Mouse (Mus musculus) neural tube, embryonic 14.5 days (tissue): ENCODE measurements around the gene Shroom1. TPM values are rescaled to one million over a fixed set of nuclear protein-coding genes. Genes with fewer than 3 reads are reported as not detected.
"Not testable (repeated sequence)": the region's sequence is repeated elsewhere in the genome, so short reads cannot be mapped to it uniquely, and the experiment has no call there.

Experiments used
- ATAC-seq: fragments of 200-750 bp; cut with Nextera tagmentation; 2 replicates; pipeline ENCODE4 v1.8.0; 2017; ENCODE audit warnings: low read depth, mild to moderate bottlenecking, moderate TSS enrichment, moderate library complexity
- H3K27ac ChIP-seq: fragments of 300-500 bp; sonication (generic); 2 replicates; pipeline ENCODE4 v1.5.1; 2014; ENCODE audit warnings: low read depth, mild to moderate bottlenecking, control low read depth, low read length, moderate library complexity, mixed read lengths
- H3K27me3 ChIP-seq: fragments of 300-500 bp; sonication (generic); 2 replicates; pipeline ENCODE4 v1.6.1; 2014; ENCODE audit warnings: low read length; ENCODE audit not compliant: control insufficient read depth, insufficient read depth
- H3K36me3 ChIP-seq: fragments of 300-500 bp; sonication (generic); 2 replicates; pipeline ENCODE4 v1.6.1; 2014; ENCODE audit warnings: low read length, mixed read lengths; ENCODE audit not compliant: control insufficient read depth, insufficient read depth
- H3K4me1 ChIP-seq: fragments of 300-500 bp; sonication (generic); 2 replicates; pipeline ENCODE4 v1.6.1; 2014; ENCODE audit warnings: low read length; ENCODE audit not compliant: control insufficient read depth, insufficient read depth
- H3K4me2 ChIP-seq: fragments of 300-500 bp; sonication (generic); 2 replicates; pipeline ENCODE4 v1.6.1; 2014; ENCODE audit warnings: mild to moderate bottlenecking, low read depth, low read length, control low read depth
- H3K4me3 ChIP-seq: fragments of 300-500 bp; sonication (generic); 2 replicates; pipeline ENCODE4 v1.5.1; 2014; ENCODE audit warnings: low read depth, low read length, control low read depth, mixed read lengths
- H3K9ac ChIP-seq: fragments of 300-500 bp; sonication (generic); replicated peaks from 2 replicates; pipeline ENCODE4 v1.6.1; 2014; ENCODE audit warnings: low read depth, mild to moderate bottlenecking, control low read depth, low read length, mixed read lengths
- H3K9me3 ChIP-seq: fragments of 300-500 bp; sonication (generic); 2 replicates; pipeline ENCODE4 v1.6.1; 2016; ENCODE audit warnings: low read length; ENCODE audit not compliant: control insufficient read depth
- WGBS: fragments of 180-500 bp; shearing (Covaris S2); extraction: QIAGEN DNeasy Blood & Tissue Kit; methylation state at CpG from one replicate; pipeline ENCODE4 v1.1.7; 2014; 5-methylcytosine and 5-hydroxymethylcytosine counted together
- polyA plus RNA-seq: library from polyadenylated mRNA; unstranded; fragments of >200 nt; fragmentation: Nextera tagmentation; extraction: Ambion mirVana; gene quantifications from 2 replicates; pipeline ENCODE4 v1.2.1, GENCODE M21; 2014

Gene Shroom1
- 1.8 and 2.9 TPM in 2 replicates for polyA plus RNA-seq

- H3K9ac ChIP-seq: peak within 1 kb of the TSS; percentile 37
- no peaks in the 10 kb centered on the region for H3K9me3 ChIP-seq
- H3K27ac ChIP-seq: no peak within 1 kb of the TSS
- 6% methylated on average over 42 of the region's 42 CpGs for WGBS
- H3K27me3 ChIP-seq: peaks cover 19% of the 10 kb centered on the region
- peak within 1 kb of the TSS; percentile 62 for H3K4me2 ChIP-seq
- H3K36me3 ChIP-seq: no peaks in the 10 kb centered on the region
- peaks cover 7% of the 10 kb centered on the region for H3K4me1 ChIP-seq
- peak; percentile 24; the same call in 1 of the 2 replicates for ATAC-seq
- H3K4me3 ChIP-seq: peak within 1 kb of the TSS; percentile 42
These were observed at the start of gene Shroom1, which contains the start of gene Gm10447 for GRCm38 (mm10) chr11:53456474-53457371. TSS of gene Shroom1 (plus strand) at chr11:53457205. TSS of gene Gm10447 (minus strand) at chr11:53457110.

GRCm38 (mm10) chr11:53411738-53412137 is 45.3 kb upstream of the Shroom1 start:
- H3K27me3 ChIP-seq: no peaks in the 10 kb centered on the region
- no peak for ATAC-seq
- peaks cover 84% of the 10 kb centered on the region for H3K36me3 ChIP-seq
- no peak overlapping the region for H3K9ac ChIP-seq
- no peaks in the 10 kb centered on the region for H3K4me1 ChIP-seq
- no peak overlapping the region for H3K4me3 ChIP-seq
- no peaks in the 10 kb centered on the region for H3K9me3 ChIP-seq
- no peak overlapping the region for H3K4me2 ChIP-seq
- H3K27ac ChIP-seq: no peak overlapping the region

DNA sequence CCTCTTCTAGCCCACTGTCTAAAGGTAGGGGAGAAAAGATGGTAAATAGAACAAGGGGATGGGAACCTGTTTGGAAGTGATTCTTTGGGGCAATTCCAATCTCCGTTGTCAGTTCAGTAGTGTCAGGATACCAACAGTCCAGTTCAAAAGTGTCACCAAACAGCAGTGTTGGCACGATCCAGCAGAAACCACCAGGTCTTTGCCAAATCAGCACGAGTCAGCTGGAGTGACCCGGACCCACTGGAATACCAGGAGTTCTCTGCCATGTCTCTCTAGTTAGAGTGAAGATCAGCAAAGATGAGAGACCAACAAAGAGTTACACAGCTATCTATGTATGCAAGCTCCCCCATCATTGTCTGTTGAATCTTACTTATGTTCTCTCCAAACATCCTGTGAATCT is 43.1 kb upstream of the Shroom1 start:
- Histone ChIP-seq H3K4me1 (no peaks in the 10 kb centered on the region), H3K9me3 (no peaks in the 10 kb centered on the region), H3K27me3 (no peaks in the 10 kb centered on the region), H3K27ac (no peak overlapping the region), H3K36me3 (peaks cover 83% of the 10 kb centered on the region), H3K4me3 (no peak overlapping the region), H3K4me2 (no peak overlapping the region), H3K9ac (no peak overlapping the region)
- 94% methylated on average over 4 of the region's 4 CpGs for WGBS
- ATAC-seq: no peak

DNA sequence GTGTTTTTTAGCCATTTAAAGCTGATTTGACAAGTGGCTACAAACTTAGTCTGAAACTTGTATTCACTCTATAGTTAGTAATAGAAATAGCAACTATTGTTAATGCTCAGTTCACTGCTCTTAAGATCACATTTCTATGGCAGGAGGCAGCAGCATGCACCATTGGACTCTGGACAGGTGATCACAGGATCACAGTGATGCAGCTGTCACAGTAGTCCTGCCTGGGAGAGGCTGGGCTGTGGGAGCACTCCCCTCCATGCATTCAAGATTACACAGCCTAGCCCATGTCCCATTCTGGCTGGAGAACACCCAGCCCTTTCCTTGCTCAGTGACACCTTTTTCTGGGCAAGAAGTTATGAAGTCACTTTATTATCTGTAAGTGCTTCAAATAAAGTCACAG is 39.0 kb upstream of the Shroom1 start:
- Histone ChIP-seq H3K4me1 (no peaks in the 10 kb centered on the region), H3K27ac (no peak overlapping the region), H3K36me3 (peaks cover 54% of the 10 kb centered on the region), H3K4me2 (no peak overlapping the region), H3K9ac (no peak overlapping the region), H3K4me3 (no peak overlapping the region), H3K9me3 (no peaks in the 10 kb centered on the region), H3K27me3 (no peaks in the 10 kb centered on the region)
- no peak for ATAC-seq

DNA sequence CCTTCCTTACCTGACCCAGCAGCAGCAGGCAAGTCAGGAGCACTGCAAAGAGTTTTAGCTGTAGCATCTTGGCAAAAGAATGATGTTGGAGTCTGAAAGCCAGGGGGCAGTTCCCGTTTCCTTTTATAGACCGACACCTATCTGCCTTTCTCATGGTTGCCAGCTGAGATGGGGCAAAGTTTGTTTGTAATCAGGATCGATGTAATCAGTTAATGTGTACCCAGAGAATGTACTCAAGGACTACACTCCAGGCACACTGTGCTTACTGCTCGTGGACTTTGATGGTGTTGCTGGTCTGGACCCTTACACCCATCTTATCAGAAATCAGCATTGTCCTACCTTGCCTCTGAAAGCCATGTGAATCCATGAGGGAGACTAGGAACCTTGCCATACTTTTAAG is 34.0 kb upstream of the Shroom1 start, which contains the start of gene Leap2:
Gene Leap2, minus strand, starts transcription at position 135 of the 400 bp plus-strand sequence.
- no peaks in the 10 kb centered on the region for H3K27me3 ChIP-seq
- WGBS: 92% methylated on average over 4 of the region's 4 CpGs
- H3K36me3 ChIP-seq: peaks cover 13% of the 10 kb centered on the region
- no peak for ATAC-seq
- no peak within 1 kb of the TSS for H3K27ac ChIP-seq
- no peak within 1 kb of the TSS for H3K4me2 ChIP-seq
- H3K9ac ChIP-seq: no peak within 1 kb of the TSS
- no peaks in the 10 kb centered on the region for H3K9me3 ChIP-seq
- no peak within 1 kb of the TSS for H3K4me3 ChIP-seq
- H3K4me1 ChIP-seq: no peaks in the 10 kb centered on the region

DNA sequence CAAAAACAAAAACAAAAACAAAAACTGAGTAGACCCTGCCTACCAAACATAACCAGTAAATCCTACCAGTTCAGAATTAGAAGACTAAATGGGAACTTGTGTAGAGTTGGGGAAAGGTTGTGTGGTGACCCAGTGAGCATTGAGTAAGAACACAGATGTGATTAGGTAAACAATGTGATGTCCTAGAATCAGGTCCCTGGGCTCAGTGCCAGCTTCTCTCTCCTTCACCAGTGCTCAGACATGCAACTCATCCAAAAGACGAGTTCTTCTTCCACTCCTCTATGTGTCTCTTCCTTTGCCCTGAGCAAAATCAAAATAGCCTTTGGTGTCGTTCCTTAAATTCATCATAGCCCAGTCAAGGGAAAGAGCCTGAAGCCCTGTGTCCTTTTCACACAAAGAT is 32.2 kb upstream of the Shroom1 start:
- 80% methylated on average over 2 of the region's 2 CpGs for WGBS
- no peak for ATAC-seq
- H3K27ac ChIP-seq: no peak overlapping the region
- H3K4me2 ChIP-seq: no peak overlapping the region
- H3K9me3 ChIP-seq: no peaks in the 10 kb centered on the region
- no peak overlapping the region for H3K4me3 ChIP-seq
- no peaks in the 10 kb centered on the region for H3K27me3 ChIP-seq
- peaks cover 5% of the 10 kb centered on the region; the same call in 1 of the 2 replicates for H3K4me1 ChIP-seq
- H3K9ac ChIP-seq: no peak overlapping the region
- peaks cover 15% of the 10 kb centered on the region; the same call in 1 of the 2 replicates for H3K36me3 ChIP-seq

GRCm38 (mm10) chr11:53425251-53425650 is 31.8 kb upstream of the Shroom1 start:
- no peak overlapping the region for H3K4me2 ChIP-seq
- H3K27me3 ChIP-seq: no peaks in the 10 kb centered on the region
- WGBS: 71% methylated on average over 3 of the region's 3 CpGs
- no peak for ATAC-seq
- peaks cover 10% of the 10 kb centered on the region; the same call in 1 of the 2 replicates for H3K36me3 ChIP-seq
- H3K9me3 ChIP-seq: no peaks in the 10 kb centered on the region
- no peak overlapping the region for H3K4me3 ChIP-seq
- no peak overlapping the region for H3K27ac ChIP-seq
- H3K4me1 ChIP-seq: peaks cover 6% of the 10 kb centered on the region; the same call in 1 of the 2 replicates
- H3K9ac ChIP-seq: no peak overlapping the region

DNA sequence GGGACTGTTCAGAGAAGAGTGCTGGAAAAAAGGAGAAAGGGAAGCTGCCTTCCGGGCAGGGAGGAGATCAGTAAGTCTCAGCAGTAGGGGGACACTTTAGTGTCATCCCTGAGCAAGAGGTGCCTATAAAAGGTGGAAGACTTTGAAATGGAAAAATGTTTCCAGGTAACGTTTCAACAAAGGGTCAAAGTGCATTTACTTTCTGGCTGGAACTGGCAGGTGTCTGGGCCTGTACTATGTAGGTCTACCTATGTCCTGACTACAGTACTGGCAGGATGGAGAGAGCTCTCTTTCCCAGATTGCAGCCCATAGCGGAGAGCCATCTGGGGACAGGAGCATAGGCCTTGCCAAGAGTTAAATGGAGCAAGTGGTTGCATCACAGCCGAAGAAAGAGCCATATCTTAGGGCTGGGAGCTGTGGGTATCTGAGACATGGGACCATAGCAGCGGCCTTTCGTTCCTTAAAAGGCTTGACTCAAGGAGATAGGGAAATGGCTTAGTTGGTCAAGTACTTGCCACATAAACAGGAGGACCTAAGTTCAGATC is 31.2 kb upstream of the Shroom1 start:
- Histone ChIP-seq H3K27ac (no peak overlapping the region), H3K9me3 (no peaks in the 10 kb centered on the region), H3K9ac (no peak overlapping the region), H3K36me3 (0 out of 2 replicates have a peak, but pooled peaks cover 7% of the 10 kb centered on the region), H3K27me3 (no peaks in the 10 kb centered on the region), H3K4me2 (no peak overlapping the region), H3K4me3 (no peak overlapping the region), H3K4me1 (peaks cover 6% of the 10 kb centered on the region; the same call in 1 of the 2 replicates)
- ATAC-seq: no peak
- 86% methylated on average over 6 of the region's 6 CpGs for WGBS

DNA sequence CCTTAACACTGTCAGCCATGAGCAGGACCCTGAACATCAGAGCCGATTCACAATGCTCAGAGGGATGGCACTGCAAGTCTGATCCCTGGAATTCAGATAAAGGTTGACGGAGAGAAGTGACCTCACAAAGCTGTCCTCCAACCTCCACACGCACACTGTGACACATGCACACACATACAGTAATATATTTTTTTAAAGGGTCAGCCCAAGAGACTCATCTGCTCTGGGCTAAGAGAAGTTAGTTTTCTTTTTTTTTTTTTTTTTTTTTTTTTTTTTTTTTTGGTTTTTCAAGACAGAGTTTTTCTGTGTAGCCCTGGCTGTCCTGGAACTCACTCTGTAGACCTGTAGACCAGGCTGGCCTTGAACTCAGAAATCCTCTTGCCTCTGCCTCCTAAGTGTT is 30.1 kb upstream of the Shroom1 start:
- H3K27ac ChIP-seq, H3K36me3 ChIP-seq, H3K27me3 ChIP-seq, H3K4me3 ChIP-seq, ATAC-seq, H3K4me1 ChIP-seq, H3K4me2 ChIP-seq, H3K9me3 ChIP-seq, H3K9ac ChIP-seq: not testable (repeated sequence)
- WGBS: 93% methylated on average over 3 of the region's 3 CpGs
